Mouse (Mus musculus): ENCODE results near the gene Mrm1.
"Not testable (repeated sequence)": the region's sequence is repeated elsewhere in the genome, so short reads cannot be mapped to it uniquely, and the experiment has no call there.

Mrm1 gene

DNA sequence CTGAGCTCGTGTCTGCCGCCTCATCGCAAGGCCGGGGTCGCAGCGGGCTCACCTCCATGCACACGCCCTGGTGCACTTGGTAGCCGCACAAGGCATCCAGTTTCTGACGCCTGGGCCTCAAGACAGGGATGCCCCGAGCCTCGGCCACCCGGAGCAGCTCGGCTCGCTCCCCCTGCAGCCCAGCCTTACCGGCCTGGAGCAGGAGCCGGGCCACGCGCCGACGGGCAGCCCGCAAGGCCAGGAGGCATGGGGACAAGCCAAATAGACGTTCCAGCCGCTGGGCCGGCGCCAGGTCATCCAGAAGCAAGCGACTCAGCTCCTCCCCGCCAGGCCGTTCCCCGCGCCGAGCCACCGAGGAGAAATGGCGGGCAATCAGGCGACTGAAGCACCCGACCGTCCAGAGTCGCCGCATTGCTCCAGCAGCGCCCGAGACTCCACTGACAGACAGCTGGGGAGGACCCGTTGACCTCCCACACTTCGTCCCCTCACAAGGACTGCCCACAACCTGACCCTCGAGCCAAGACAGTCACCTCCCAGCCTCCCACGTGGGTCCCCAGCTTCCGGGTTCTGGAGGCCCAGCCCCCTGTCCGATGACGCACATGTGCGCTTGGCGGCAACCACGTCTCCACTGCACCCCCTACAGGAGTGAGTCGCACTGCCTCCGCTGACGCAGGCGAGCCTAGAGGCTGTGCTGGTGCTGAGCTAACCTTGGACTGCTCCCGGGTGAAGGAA, at the start of gene Mrm1:
Mrm1 (minus strand) TSS at position 555 of the 732 bp plus-strand sequence.
- peak; percentile 92 for DNase-seq (ENCODE audit: low spot score)

DNA sequence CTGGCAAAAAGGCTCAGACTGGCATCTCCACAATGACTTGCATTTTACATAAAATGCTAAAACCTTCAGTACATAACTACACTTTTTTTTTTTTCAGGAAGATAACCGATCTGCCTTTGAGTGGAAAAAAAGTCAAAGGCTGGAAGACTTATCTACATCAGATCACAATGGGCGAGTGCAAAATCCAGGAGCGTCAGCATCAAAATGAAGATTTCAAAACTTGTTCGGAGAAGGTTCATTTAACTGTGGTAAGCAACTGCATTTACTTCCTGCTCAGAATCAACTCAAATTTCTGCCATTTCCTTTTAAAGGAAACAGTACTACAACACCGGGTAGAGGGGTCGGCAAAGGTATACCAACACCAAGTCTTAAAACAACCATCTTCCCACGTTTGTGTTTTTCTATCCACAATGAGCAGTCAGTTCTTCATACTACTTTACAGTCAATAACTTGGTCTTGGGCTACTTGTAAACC, 49.5 kb upstream of the Mrm1 start:
- no peak for DNase-seq (ENCODE audit: low spot score)

DNA sequence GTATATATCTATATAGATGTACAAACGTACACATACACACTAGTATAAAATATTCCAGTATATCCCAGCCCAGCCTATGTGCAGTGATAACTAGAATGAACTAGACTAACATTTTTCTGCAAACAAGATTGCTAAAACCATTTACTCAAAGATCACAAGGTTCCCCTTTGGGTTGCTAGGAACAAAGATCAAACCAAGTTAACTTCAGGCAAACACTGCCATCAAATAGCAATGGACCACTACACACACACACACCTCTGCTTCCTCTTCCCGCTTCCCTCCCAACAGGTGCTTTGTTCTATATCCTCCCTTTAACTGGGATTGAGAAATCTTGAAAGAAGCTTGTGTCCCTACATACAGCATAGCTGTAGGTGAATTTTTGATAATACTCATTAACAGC, 48.3 kb upstream of the Mrm1 start:
- DNase-seq (ENCODE audit: low spot score) = no peak

DNA sequence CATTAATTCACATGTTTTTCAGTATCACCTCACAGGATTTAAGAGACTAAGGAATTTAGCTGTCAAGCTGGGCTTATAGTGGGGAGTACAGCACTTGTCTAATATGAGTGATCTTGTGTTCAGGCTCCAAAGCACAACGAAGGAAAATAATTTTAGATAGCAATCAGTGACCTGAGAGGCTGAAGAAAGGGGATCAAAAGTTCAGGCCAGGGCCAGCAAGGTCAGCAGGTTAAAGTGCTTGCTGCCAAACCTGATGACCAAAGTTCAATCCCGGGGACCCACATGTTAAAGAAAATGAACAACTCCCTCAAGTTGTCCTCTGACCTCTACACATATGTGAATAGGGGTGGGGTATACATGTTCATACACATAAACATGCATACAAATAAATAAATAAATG, 46.0 kb upstream of the Mrm1 start:
- no peak for DNase-seq (ENCODE audit: low spot score)

DNA sequence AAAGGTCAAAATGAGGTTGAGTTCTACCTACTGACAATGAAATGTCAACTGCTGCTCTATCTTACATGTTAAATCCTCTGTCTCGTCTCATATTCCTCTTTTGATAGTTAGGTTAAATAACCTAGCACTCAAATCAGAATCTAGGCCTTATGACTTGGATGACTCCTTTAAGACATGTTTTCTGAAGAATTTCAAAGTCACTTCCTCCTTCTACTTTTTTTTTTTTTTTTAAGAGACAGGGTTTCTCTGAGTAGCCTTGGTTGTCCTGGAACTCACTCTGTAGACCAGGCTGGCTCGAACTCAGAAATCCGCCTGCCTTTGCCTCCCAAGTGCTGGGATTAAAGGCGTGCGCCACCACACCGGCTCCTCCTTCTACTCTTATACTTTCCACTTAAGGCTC, 36.0 kb upstream of the Mrm1 start:
- no peak for DNase-seq (ENCODE audit: low spot score)

DNA sequence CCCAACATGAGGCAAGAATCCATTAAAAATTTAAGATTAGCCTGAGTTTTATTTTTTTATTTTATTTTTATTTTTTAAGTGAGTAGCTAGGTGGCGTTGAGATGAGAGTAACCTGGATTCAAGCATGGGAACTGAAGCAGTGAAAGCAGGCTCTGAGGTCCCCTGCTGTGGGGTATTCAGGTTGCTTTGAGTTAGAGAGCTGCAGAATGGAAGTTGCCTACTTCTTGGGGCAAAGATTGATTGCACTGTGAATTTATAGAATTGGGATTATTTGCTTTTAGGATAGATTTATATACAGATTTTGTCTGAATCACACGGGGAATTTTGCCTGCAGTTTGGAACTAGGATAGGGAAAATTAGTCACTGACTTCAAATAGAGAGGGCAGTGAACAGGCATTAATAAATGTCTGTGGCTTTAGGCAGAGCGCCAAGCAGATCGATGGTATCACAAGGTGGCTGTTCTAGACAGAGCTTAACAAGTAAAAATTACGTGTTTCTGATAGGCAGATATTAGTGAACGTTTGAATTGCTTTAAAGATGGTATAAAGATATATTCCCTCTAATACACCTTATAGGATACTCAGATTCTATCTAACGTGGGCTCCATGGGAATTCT, 28.3 kb upstream of the Mrm1 start:
- DNase-seq (ENCODE audit: low spot score) = peak; percentile 38

DNA sequence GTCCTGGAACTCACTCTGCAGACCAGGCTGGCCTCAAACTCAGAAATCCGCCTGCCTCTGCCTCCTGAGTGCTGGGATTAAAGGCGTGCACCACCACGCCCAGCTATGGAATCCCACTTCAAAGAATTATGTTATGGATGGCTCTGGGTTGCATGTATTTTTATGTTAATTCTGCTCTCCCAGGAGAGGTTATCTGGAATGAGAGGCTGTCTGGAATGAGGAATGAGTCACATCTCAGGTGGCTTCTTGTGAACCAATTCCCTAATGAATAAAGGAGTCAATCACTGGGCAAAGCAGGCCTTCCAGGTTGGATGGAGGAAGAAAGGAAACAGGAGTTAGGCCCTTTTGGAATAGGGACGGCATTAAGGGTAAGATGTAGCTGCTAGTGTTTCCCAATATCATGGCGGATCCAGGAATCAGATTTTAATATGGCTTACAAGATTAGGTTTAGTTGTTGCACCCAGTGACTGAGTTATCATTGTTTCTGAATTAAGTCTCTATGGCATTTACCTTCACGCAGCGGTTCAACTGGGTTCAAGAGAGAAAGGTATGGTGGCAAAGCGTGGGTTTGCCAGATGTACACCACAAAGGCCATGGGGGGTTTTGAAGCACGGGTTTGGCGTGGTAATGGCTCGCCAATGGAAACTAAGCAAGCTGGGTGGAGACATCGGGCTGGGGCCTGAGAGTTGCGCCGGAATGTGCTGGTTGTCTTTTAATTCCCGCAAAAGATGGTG, 27.6 kb upstream of the Mrm1 start:
- DNase-seq (ENCODE audit: low spot score) = no peak

DNA sequence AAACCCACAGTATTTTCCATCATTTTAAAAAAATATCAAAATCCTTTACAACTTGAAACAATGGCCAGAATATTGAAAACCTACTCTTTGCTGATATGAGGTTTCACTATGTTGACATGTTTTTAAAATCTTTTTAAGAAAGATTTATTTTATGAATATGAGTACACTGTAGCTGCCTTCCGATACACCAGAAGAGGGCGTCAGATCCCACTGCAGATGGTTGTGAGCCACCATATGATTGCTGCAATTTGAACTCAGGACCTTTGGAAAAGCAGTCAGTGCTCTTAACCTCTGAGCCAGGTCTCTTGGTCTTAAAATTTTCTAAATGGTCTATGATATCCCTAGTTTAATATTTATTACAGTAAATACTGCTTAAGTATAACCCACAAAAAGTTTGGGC, 20.0 kb upstream of the Mrm1 start:
- no peak for DNase-seq (ENCODE audit: low spot score)

DNA sequence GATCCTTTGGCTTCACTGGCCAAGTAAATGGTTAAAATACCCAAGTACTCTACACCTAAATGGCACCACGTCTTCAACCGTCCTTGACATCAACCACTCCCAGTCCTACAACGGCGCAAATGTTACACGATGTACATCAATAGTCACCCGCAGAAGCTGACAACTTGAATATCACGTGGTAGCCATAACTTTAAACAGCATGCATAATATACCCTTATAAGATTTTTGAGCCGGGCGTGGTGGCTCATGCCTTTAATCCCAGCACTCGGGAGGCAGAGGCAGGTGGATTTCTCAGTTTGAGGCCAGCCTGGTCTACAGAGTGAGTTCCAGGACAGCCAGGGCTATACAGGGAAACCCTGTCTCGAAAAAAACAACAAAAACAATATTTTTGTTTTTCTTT, 10.2 kb upstream of the Mrm1 start:
- not testable (repeated sequence) for DNase-seq (ENCODE audit: low spot score)

DNA sequence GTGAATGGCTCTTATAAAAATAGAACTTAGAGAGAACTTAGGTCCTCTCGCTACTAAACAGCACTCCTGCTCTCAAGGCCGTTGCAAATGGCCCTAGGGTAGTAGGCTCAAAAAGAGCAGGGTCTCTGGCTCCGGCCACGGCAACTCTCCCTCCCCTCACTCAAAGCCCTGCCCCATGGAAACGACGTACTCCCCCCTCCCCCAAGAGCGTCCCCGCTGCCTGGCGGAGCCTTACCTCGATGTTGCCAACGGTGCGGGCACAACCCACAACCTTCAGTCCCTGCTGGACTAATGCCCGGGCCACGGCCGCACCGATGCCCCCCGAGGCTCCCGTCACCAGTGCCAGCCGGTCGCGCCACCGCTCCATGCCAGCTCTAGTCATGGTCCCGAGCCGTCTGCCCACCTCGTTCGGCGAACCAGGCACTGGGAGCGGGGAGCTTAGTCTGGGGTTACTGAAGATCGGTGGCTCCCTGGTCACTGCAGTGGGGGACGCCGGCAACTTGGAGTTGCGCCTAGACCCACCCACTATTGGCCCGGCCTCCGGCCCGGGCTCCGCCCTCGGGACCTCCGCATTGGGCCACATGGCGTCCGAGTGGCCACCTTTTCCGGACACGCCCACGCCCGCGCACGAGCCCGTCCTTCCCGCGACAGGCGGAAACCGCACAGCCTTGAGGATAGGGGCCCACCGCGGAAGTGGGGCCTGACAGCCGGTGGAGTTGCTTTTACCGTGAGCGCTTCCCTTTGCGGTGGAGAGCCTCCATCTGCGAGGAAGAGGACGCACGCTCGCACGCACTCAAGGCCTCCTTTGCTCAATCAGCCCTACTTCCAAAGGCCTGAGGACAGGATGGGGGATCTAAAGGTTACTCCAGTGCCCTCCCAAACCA, 9.4 kb upstream of the Mrm1 start, which contains the start of gene Dhrs11:
Dhrs11 (minus strand) TSS at position 479 of the 884 bp plus-strand sequence.
- DNase-seq (ENCODE audit: low spot score) = peak; percentile 90

DNA sequence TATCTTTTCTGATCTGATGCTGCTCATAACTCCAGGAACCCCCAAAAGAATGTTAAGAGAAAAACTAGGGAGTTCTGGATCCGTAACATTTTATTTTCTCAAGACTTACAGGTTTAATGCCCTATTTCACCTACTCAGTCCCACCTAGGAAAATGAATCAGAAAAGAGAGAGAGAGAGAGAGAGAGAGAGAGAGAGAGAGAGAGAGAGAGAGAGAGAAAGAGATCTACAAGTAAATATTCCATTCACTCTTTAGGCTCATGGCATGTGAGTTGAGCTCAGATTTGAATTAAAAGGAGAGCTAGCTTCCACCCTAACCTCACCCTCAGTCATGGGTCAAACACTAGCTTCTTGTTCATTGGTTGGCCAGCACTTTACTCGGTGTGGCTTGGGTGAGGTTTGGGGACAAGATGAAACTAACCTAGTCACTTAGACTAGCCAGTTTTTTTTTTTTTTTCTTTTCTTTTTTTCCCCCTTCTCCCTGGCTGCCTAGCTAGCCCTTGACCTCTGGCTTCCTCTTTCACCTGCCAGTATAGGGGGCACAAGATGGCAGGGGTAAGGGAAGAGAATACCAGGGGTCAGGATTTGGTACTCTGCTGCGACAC, 8.7 kb upstream of the Mrm1 start:
- DNase-seq (ENCODE audit: low spot score) = no peak

DNA sequence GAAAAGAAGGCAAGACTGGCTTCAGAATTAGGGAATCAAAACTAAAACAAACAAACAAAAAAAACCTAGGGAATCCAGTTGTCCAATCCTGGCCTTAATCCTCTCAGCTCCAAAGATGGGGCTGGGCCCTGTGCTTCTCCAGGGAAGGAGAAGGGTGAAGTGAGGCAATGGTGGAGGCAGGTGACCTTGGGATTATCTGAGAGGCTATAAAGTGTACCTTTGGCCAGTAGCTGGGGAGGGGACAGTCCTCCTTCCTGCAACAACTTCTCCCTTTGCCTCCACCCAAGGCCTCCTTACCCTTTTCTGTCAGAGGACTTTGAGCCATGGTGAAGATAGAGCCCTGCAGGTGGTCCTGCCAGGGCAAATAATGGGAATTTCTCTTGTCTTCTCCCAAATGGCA, 8.2 kb upstream of the Mrm1 start:
- no peak for DNase-seq (ENCODE audit: low spot score)

DNA sequence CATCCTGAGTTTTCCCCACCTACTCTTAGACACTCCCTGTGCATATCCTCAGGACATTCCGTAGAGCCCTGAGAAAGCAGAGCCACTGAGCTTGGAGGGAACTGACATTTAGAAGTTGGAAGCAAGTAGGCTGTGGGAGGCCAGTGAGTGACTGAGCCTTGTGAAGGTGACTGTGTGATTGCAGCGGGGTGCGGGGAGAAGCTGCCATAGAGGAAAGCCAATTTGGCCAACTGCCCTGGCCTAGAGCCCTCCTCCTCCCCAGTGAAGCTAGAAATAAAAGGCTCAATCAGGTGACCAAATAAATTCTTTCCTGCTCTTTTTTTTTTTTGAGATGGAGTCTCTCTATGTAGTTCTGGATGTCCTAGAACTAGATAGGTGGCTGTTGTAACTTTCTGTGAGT, 6.9 kb upstream of the Mrm1 start:
- no peak for DNase-seq (ENCODE audit: low spot score)

DNA sequence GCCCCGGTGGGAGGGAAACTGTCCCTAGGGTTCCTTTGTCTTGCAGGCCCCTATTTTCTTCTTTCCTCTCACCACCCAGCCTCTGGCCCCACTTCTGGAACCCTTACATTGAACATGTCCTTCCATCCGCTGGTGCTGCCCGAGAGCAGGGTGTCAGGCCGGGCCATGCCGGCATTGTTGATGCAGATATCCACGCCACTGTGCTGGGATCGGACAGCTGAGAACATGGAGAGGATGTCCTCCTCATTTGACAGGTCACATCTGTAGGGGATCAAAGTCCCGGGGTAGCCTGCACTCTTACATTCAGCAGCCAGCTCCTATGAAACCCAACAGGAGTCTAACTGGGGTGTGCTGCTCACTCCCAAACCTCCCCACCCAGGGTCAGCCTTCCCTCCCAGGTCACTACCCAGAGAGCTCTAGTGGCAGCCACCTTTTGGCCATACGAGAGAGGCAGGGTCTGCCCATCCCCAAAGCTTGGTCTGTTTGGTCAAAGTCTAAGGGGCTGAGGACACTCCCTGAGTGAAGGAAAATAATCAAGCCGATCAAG, 6.0 kb upstream of the Mrm1 start:
- DNase-seq (ENCODE audit: low spot score) = no peak

DNA sequence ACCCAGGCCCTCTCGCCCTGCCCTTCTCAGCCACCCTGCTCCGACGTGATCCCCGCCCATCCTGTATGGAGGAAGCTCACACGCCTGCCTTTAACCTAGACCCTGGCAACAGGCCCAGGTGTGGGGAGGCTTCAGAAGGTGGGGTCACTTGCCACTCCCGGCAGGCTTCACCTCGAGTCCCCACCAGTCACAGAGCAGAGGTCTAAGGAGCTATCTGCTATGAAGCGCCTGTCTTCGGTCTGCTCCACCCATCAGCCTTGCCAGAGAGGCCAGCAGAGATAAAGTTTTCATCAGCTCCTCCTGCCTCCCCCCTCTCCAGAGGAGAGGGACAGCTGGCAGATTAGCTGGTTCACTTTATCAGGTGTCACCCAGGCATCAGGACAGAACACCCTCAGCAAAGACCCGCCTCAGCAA, 4.2 kb upstream of the Mrm1 start:
- DNase-seq (ENCODE audit: low spot score) = no peak

DNA sequence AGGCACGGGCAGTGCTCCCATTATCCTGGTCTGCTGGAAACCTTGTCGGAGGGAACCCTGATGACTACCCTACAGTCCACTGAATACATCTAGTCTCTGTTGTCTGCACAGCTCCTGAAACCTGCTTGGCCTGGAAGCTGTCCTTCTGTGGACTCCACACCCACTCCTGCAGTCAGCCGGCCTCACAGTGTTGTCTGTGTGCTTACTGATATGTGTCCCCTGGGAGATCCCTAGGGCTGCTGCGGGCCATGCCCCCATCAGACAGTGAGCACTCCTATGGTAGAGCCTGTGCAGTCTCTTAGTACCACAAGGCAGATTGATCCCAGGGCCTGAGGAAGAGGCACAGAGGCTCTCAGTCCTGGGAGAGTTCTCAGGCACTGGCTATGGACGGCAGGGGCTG, 3.2 kb upstream of the Mrm1 start:
- DNase-seq (ENCODE audit: low spot score) = no peak

DNA sequence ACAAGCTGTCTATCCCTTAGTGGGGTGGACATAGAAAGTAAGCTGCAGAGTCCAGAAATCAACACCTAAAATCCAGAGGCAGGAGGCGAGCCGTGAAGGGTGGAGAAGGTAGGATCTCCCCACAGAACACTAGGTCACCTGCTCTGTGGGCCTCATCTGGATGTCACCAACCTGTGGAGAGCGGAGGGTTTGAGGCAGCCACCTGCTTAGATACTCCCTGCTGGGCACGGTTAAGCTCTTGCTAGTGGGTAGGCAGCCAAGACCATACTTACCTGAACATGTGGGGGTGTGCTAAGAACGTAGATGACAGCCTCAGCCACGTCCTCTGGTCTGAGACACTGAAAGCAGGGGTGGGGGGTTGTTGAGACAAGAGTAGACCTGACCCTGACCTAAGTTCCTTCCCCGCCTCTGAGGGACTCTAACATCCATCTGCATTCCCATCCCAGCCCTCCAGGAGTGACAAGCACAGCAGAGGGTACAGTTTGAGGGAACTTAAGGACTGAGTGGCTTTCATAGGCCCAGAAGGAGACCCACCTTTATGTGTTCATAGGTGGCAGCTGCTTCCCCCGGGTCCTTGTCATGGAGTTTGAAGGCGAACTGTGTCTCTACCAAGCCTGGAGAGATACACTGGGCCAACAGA, 1.9 kb upstream of the Mrm1 start:
- DNase-seq (ENCODE audit: low spot score) = no peak

DNA sequence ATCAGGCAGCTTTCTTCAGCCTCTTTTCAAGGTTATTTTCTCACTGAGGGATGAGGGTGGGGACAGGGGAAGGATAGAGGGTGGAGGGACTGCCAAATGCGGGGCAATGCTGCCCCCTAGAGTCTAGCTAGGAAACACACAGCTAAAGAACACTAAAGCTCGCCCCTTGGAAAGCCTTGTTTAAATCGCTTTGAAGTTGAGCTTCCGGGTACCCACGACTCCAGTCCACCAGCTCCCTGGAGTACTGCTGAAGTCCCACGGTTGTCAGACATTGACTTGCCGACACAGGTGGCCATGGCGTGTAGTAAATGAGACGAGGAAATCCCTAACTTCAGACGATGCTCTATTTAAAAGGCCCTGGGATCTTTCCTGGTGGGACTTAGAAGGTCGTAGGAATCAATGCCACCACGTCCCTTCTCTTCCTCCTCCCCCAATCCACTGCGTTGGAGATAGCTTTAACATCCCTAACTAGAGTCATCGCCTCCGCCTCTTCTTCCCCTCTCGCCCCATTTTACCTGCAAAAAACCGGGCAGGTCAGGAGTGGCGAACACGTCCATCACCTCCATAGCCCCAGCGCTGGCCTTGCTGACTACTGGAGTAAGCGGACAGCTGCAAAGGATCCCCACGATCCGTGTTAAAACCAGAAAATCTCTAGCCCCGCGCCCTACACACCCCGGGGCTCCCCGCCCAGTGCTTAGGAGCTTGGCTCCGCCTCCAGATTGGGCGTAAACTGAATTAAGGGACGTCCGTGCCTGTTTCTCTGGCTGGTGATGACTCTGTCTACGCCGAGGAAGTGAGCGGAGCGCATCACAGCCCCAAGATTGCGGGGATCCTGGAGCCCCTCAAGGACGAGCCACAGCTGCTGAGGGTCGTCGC, 992 bp downstream of the Mrm1 start:
- DNase-seq (ENCODE audit: low spot score) = peak; percentile 68

DNA sequence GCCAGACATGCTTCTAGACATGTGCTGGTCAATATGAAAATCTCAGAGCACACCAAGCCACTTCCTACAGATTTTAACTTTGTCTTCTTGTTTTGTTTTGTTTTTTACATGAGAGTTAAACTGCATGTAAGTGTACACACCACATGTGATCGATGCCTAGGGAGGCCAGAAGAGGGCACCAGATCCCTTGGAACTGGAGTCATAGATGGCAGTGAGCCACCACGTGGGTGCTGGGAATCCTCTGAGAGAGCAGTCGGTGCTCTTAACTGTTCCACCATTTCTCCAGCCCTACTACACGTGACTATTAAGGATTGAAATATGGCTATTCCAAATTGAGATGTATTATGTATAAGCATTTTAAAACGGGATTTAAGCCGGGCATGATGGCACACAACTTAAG, 2.0 kb downstream of the Mrm1 start:
- DNase-seq (ENCODE audit: low spot score) = no peak

All from urinary bladder, postnatal 25 days (tissue).